Mouse (Mus musculus): ENCODE measurements around the gene Oxct2b. TPM values are rescaled to one million over a fixed set of nuclear protein-coding genes. Genes with fewer than 3 reads are reported as not detected.
A peak's percentile ranks its signal among the peaks of the same experiment; 100 is the strongest.
"Not testable (repeated sequence)": the region's sequence is repeated elsewhere in the genome, so short reads cannot be mapped to it uniquely, and the experiment has no call there.

Gene Oxct2b
- polyA plus RNA-seq, 1 experiment = 0.08 TPM

DNA sequence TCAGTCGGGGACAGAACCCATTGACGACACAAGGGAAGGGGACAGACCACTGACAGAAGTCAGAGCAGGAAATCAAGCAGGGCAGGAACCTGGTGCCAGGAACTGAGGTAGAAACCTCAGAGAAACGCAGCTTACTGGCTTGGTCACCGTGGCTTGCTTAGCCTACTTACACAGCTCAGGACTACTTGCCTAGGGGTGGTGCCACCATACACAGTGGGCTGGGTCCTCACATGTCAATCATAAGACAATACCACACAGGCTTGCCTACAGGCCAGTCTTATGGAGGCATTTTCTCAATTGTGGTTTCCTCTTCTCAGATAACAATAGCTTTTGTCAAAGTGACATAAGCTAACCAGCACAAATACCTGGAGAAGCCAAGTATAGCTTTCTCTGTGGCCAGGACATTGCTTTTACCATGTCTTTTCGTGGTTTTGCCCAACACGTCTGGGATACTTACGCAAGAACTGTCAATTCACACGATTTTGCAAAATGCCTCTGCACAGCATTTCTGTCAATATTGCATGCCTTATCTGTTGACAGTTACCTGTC lies 3.8 kb upstream of the Oxct2b start:
- TF ChIP-seq CTCF (IDR thresholded peaks at IDR 0.05; ENCODE audit: extremely low read depth, insufficient read depth, low read length) (no peak), POLR2A (IDR thresholded peaks at IDR 0.05; ENCODE audit: extremely low read depth, insufficient read depth, low read length) (no peak)
- Histone ChIP-seq H3K4me1 (ENCODE audit: control insufficient read depth, insufficient read depth, low read length) (no peaks in the 10 kb centered on the region), H3K4me3 (ENCODE audit: insufficient read depth, low read length) (no peak overlapping the region), H3K27ac (ENCODE audit: insufficient read depth, low read length) (no peak overlapping the region)

DNA sequence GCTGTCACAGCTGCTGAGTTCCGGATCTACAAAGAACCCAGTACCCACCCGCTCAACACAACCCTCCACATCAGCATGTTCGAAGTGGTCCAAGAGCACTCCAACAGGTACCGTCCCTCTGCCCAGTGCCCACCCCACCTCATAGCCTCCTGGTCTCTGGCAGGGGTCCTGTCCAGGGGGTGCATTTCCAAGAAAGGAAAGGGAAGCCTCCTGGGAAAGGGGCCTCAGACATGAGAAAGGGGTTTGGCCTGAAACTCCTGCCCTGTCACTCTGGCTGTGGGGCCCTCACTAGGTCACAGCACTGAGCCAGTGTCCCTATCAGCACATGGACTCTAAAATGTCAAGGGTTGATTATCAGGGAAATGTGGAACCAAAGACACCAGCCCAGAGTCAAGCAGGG lies 1.4 kb upstream of the Oxct2b start:
- H3K27ac ChIP-seq (ENCODE audit: insufficient read depth, low read length); H3K4me3 ChIP-seq (ENCODE audit: insufficient read depth, low read length); H3K4me1 ChIP-seq (ENCODE audit: control insufficient read depth, insufficient read depth, low read length): not testable (repeated sequence)

DNA sequence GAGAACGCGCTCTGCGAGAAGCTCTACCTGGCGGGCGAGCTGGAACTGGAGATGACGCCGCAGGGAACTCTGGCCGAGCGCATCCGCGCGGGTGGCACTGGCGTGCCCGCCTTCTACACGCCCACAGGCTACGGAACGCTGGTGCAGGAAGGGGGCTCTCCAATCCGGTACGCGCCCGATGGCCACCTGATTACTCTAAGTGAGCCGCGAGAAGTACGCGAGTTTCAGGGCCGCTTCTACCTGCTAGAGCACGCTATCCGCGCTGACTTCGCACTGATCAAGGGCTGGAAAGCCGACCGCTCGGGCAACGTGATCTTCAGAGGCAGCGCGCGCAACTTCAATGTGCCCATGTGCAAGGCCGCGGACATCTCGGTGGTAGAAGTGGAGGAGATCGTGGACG lies 574 bp downstream of the Oxct2b start:
- H3K27ac ChIP-seq (ENCODE audit: insufficient read depth, low read length); H3K4me1 ChIP-seq (ENCODE audit: control insufficient read depth, insufficient read depth, low read length): not testable (repeated sequence)
- H3K4me3 ChIP-seq (ENCODE audit: insufficient read depth, low read length) = peak overlapping the region; percentile 38; the same call in 1 of the 2 replicates

DNA sequence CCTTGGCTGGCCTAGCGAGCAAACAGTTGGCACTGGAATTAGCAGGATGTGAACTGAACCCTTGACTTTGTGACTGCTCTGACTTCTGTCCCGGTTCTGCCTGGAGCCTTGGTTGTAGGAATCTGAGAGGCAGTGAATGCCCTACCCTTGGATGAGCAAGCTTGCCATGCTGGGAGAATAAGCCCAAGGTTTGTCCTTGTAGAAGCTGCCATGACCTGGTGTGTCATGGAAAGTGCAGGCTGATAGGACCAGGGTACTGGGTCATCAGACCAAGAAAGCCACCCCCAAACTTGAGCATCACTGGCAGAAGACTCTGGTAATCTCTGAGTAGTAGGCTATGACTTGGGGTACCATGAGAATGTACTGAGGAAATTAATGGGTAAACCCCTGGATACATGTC lies 5.2 kb downstream of the Oxct2b start:
- H3K4me3 ChIP-seq (ENCODE audit: insufficient read depth, low read length) = no peak overlapping the region
- H3K27ac ChIP-seq (ENCODE audit: insufficient read depth, low read length) = no peak overlapping the region
- TF ChIP-seq POLR2A (IDR thresholded peaks at IDR 0.05; ENCODE audit: extremely low read depth, insufficient read depth, low read length) (no peak), CTCF (IDR thresholded peaks at IDR 0.05; ENCODE audit: extremely low read depth, insufficient read depth, low read length) (no peak)
- no peaks in the 10 kb centered on the region for H3K4me1 ChIP-seq (ENCODE audit: control insufficient read depth, insufficient read depth, low read length)

DNA sequence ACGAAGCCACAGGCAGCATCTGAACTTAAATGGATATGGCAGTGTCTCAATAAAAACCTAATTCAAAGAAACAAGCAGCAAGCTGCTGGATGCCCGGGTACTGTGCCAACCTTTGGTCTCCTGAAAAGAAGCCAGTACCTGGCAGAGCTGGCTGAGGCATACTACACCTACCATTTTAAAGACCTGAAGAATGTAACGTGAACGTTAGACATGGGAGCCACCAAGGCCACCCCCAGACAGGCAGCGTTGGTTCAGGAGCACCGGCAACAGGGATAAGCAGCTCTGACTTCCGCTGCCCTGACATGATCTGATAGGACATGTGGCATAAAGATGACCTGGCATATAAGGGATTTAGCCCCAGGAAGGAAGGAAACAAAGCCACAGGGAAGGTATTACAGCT lies 10.6 kb downstream of the Oxct2b start:
- no peaks in the 10 kb centered on the region for H3K4me1 ChIP-seq (ENCODE audit: control insufficient read depth, insufficient read depth, low read length)
- no peak for TF ChIP-seq POLR2A (IDR thresholded peaks at IDR 0.05; ENCODE audit: extremely low read depth, insufficient read depth, low read length)
- H3K27ac ChIP-seq (ENCODE audit: insufficient read depth, low read length) = no peak overlapping the region
- H3K4me3 ChIP-seq (ENCODE audit: insufficient read depth, low read length) = no peak overlapping the region

DNA sequence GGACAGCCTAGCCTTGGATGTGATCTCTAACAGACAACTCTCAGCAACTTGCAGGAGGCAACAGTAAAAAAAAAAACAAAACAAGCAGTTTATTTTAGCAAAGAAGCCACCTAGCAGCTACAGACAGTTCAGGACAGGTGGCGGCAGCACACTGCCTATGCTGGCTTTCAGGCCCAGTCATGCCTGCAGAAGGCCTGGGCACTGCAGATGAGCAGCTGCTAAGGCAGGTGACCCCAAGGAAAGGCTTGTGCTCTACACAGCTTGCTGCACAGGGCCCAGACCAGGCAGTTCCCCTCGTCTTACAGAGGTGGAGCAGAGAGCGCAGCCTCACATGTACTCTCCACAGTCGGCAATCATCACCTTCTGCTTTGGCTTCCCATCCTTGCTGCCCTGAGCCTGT lies 11.0 kb downstream of the Oxct2b start:
- TF ChIP-seq CTCF (IDR thresholded peaks at IDR 0.05; ENCODE audit: extremely low read depth, insufficient read depth, low read length) (no peak), POLR2A (IDR thresholded peaks at IDR 0.05; ENCODE audit: extremely low read depth, insufficient read depth, low read length) (no peak)
- Histone ChIP-seq H3K27ac (ENCODE audit: insufficient read depth, low read length) (no peak overlapping the region), H3K4me3 (ENCODE audit: insufficient read depth, low read length) (no peak overlapping the region), H3K4me1 (ENCODE audit: control insufficient read depth, insufficient read depth, low read length) (no peaks in the 10 kb centered on the region)

DNA sequence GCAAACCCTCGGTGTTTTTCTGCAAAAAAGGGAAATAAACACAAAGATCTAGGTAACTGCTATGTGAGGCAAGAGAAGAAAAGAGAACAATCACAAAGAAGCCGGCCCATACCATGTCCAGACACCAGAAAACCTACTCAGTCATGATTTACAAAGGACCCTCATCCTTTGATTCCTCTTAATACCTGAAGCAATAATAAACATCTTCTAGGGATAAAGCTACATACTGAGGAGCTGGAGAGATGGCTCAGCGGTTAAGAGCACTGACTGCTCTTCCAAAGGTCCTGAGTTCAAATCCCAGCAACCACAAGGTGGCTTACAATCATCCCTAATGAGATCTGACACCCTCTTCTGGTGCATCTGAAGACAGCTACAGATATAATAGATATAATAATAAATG lies 21.5 kb downstream of the Oxct2b start:
- no peak for TF ChIP-seq POLR2A (IDR thresholded peaks at IDR 0.05; ENCODE audit: extremely low read depth, insufficient read depth, low read length)
- TF ChIP-seq CTCF (IDR thresholded peaks at IDR 0.05; ENCODE audit: extremely low read depth, insufficient read depth, low read length) = no peak
- Histone ChIP-seq H3K4me3 (ENCODE audit: insufficient read depth, low read length) (no peak overlapping the region), H3K27ac (ENCODE audit: insufficient read depth, low read length) (no peak overlapping the region), H3K4me1 (ENCODE audit: control insufficient read depth, insufficient read depth, low read length) (no peaks in the 10 kb centered on the region; the same call in 1 of the 2 replicates)

DNA sequence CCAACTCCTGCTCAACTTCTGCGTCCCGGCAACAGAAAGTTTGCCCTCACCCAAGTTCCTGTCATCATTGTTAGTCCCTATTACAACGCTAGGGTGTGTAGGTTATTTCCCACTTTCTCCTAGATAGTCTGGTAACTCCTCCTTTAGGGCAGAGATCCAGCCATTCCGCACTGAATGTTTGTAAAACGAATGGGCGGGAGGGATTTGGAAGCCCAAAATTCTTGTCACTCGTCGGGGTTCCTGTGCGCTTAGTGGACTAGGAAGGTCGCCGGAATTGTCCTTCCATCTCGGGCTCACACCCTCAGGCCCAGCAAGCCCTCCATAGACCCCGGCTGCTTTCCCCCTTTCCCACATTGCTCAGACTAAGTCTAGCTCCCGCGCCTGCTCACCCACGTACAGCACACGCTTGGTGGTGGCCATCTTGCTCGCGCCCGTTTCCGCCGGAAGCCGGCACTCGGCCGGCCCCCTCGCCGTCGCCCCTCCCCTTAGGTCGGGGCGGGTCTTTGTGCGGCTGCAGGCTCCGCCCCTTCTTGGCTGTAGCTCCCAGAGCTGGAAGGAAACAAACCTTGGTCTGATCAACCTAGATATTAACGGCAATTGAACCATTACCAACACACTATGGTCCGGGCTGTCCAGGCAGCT lies 23.6 kb downstream of the Oxct2b start, which contains the start of gene Ppie:
Ppie (minus strand) TSS at position 439 of the 642 bp plus-strand sequence.
- Histone ChIP-seq H3K27ac (ENCODE audit: insufficient read depth, low read length) (no peak within 1 kb of the TSS), H3K4me1 (ENCODE audit: control insufficient read depth, insufficient read depth, low read length) (no peaks in the 10 kb centered on the region; the same call in 1 of the 2 replicates), H3K4me3 (ENCODE audit: insufficient read depth, low read length) (peak within 1 kb of the TSS; percentile 81)
- peak; percentile 86 for TF ChIP-seq POLR2A (IDR thresholded peaks at IDR 0.05; ENCODE audit: extremely low read depth, insufficient read depth, low read length)
- no peak for TF ChIP-seq CTCF (IDR thresholded peaks at IDR 0.05; ENCODE audit: extremely low read depth, insufficient read depth, low read length)

DNA sequence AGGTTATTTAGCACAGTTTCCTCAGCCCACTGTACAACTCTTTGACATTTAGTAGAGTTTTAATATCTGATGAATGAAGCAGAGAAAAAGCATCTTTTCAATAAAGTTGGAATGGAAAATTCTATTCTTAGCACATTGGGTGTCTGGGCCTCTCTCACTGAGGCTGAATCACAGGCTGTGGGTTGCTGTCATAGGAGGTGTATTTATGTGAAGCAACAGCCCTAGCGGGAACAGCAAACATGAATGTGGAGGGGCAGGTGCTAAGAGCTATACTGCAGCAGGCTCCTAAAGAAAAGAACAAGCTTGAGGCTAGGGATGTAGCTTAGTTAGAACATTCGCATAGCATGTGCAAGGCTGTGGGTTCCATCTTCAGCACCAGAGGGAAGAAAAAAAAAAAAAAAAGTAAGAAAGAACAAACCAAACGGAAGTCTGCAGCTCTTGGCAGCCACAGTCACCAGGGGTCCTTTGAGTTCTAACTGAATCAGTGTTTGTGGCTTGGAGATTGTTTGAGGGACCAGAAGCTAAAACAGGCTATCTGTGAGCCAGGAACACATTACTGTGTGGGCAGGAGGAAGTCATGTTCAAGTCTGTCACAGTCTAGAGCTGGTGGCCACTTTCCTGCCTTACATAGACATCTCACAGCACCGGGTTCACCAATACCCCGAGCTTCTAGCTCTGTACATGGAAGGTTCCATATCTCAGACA lies 31.5 kb downstream of the Oxct2b start:
- no peak for TF ChIP-seq CTCF (IDR thresholded peaks at IDR 0.05; ENCODE audit: extremely low read depth, insufficient read depth, low read length)
- Histone ChIP-seq H3K27ac (ENCODE audit: insufficient read depth, low read length) (peak overlapping the region; percentile 66; the same call in 1 of the 2 replicates), H3K4me1 (ENCODE audit: control insufficient read depth, insufficient read depth, low read length) (peaks cover 3% of the 10 kb centered on the region; the same call in 1 of the 2 replicates), H3K4me3 (ENCODE audit: insufficient read depth, low read length) (no peak overlapping the region)

DNA sequence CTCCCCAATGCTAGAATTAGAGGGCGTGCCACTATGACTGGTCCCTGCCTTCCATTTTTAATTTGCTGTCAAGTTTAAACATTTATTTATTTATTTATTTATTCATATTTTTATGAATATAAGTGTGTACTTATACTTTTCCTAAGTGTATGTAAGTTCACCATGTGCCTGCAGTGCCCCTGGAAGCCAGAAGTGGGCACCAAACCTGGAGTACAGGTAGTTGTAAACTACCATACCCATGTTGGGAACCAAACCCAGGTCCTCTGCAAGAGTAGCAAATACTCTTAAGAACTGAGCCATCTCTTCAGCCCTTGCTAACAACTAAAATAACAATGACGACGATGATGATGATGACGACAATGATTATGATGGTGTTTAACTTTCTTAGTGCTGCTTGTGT lies 35.9 kb downstream of the Oxct2b start:
- Histone ChIP-seq H3K4me3 (ENCODE audit: insufficient read depth, low read length) (no peak overlapping the region), H3K27ac (ENCODE audit: insufficient read depth, low read length) (no peak overlapping the region), H3K4me1 (ENCODE audit: control insufficient read depth, insufficient read depth, low read length) (peaks cover 5% of the 10 kb centered on the region; the same call in 1 of the 2 replicates)
- no peak for TF ChIP-seq CTCF (IDR thresholded peaks at IDR 0.05; ENCODE audit: extremely low read depth, insufficient read depth, low read length)
- TF ChIP-seq POLR2A (IDR thresholded peaks at IDR 0.05; ENCODE audit: extremely low read depth, insufficient read depth, low read length) = no peak

Data from cortical plate, adult 2 months (tissue).